Mouse (Mus musculus) CH12F3 (cell line): ENCODE results near the gene Tmub1.

Source experiments
- in situ Hi-C: fragments of 300-500 bp; cut with MboI; formaldehyde crosslinking; loops from 2 replicates; pipeline ENCODE4 v1.14.3; 2020; ENCODE audit warnings: low sequenced_read_pairs

Tmub1 gene

DNA sequence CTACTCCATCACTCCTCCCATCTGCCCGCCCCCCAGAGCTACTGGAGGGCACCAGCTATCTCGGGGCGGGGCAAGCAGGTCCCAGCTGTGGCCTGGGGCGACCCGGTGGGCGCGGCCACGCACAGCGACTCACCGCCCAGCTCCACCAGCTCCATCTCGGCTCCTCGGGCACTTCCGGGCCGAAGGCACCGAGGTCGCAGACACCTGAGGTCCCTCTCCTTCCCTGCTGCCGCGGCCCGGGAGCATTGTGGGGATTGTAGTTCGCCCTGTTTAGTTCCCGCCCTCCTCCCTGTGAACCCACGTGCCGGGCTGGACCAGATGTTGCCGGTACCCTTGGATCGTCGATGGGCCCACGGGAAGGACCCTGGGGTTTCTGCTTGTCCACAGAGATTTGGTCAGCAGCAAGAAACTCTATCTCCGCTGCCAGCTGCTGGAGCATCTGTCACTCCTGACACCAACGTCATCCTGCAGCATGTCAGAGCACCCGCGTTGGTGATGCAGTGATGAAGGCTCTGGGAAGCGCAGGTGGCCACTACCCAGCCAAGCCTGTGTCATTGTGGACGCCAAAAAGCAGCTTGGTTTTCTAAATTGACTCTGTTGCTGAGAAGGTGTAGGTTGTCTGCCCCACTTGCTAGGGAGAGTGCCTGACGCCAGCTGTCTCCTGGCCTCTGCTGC is at the start of gene Tmub1:
Tmub1 (minus strand) TSS at position 231 of the 675 bp plus-strand sequence.
- in situ Hi-C loops: no loop called here

- in situ Hi-C loops: no loop called here
These were observed 49.1 kb upstream of the Tmub1 start for GRCm38 (mm10) chr5:24496756-24497155.

DNA sequence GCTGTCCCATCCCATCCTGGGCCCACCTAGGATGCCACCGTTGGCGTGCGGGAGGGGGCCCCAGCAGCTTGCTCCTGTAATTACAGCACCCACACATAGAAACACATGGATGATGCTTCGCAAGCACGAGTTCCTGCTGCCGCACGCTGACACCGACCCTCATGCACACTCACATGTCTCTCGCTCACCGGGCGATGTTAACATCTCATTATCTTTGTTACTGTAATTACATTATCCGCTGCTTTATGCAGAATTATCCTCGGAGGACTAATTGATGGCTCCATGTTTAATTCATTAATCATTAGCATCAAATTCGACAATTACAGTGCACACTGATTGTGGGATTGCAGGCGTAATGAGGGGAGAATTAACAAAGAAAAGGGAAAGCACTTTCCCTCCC is 47.4 kb upstream of the Tmub1 start:
- in situ Hi-C loops: no loop called here

DNA sequence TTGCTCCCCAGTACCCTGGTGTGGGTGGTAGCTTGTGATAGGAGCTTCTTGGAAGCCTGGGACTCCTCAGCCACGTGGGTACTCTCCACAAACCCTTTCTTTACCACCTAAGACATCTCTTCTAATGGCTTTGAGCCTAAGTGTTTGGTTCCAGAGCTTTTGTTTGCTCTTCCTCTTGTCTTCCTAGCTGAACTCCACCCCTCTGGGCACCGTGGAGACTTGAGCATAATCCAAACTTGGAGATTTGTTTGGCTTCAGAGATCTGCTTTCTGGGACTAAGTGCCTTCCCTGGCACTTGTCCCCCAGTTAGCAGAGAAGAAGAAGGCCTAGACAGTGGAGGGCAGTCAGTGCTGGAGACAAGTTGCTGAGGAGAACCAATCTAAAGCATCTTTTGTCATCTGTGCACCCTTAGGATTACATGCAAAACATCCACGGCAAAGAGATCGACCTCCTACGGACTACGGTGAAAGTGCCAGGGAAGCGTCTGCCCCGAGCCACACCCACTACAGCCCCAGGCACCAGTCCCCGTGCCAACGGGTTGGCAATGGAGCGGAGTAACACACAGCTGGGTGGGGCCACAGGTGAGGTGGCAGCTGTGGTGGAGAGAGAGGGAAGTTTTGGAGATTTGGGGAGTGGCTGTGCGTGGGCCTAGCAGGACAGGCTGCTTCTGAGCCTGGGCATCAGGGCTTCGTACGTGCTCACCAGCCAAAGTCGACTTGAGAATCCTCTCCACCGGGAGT is 45.1 kb upstream of the Tmub1 start:
- in situ Hi-C loops: no loop called here

- in situ Hi-C loops: no loop called here
These were observed 42.8 kb upstream of the Tmub1 start for GRCm38 (mm10) chr5:24490413-24490920.

- in situ Hi-C loops: loop anchor here (5.0 kb wide), 1 partner anchor 36 kb away; no protein-coding TSS in a partner anchor
These were observed 39.1 kb upstream of the Tmub1 start for GRCm38 (mm10) chr5:24486738-24487137.

- in situ Hi-C loops: loop anchor here (5.0 kb wide), 1 partner anchor 36 kb away; no protein-coding TSS in a partner anchor
These were observed 38.4 kb upstream of the Tmub1 start for GRCm38 (mm10) chr5:24486097-24486496.

GRCm38 (mm10) chr5:24484963-24485362 is 37.3 kb upstream of the Tmub1 start:
- in situ Hi-C loops: loop anchor here (5.0 kb wide), 1 partner anchor 37 kb away; no protein-coding TSS in a partner anchor

DNA sequence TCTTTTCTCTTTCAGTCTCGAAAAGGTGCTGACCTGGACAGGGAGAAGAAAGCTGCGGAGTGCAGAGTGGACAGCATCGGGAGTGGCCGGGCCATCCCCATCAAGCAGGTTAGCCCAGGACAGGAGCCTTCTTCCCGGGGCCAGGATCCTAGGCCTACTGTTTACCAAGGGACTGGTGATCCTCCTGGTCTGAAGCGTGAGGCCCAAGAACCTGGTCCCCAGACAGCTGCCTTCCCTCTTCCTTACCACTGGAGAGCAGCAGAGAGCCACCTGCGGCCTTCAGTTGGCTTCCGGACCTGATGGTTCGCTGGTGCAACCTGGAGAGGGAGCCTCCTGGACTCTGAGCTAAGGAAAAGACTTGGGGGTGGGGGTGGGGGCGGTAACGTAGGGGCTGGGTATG is 35.7 kb upstream of the Tmub1 start:
- in situ Hi-C loops: no loop called here

DNA sequence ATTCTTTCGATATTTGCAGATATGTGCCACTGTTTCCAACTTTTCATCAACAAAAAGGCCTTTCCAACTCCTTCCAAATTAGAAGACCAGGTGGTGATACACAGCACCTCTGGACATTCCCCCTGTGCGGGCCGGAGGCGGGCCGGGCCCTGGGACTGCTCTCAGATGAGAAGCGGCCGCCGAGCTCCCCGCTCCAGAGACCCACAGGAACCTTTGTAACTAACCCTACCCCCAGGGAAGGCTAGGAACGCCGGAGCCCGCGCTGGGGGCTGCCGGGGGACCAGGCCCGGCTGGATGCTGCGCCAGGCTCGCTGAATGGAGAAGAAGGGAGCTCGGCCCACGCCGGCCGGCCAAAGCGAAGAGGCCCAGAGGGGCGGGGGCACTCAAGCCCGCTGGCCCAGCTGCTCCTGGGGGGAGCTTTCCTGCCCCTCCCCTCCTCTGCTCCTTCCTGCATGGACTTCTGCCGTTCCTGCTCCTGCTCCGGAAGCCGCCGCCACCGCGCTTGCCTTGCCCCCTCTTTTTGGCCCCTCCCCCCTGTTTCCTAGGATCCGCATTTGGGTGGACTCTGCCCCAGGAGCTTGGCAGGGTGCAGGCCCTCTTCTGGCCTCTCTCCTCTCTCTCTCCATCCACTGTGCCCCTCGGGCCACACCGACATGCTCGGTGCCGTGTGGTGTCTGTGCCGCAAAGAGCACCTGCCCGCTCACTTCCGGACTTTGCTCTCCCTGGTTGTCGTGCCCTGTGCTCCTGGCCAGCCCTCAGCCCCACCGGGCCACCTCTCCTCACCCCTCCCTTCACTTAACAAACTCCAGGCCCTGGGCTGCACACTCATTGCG is 34.8 kb upstream of the Tmub1 start:
- in situ Hi-C loops: no loop called here

DNA sequence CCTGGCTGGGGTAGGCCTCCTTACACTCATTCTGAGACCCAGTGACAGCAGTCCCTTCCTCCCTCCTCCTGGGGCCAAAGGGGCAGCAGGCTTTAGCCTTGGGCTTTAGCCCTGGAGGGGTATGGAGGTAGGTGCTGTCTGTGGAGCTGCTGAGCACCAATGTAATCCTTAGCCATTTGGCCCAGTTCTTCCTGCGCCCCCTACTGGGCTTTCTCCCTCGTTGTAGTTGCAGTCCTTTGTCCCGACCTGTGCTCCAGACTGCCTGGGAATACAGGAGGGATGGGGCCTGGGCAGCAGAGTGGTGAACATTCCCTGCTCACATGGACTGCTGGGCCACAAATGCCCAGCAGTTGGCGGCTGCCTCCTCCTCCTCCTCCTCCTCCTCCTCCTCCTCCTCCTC is 34.0 kb upstream of the Tmub1 start:
- in situ Hi-C loops: no loop called here

GRCm38 (mm10) chr5:24477909-24478308 is 30.3 kb upstream of the Tmub1 start:
- in situ Hi-C loops: no loop called here

DNA sequence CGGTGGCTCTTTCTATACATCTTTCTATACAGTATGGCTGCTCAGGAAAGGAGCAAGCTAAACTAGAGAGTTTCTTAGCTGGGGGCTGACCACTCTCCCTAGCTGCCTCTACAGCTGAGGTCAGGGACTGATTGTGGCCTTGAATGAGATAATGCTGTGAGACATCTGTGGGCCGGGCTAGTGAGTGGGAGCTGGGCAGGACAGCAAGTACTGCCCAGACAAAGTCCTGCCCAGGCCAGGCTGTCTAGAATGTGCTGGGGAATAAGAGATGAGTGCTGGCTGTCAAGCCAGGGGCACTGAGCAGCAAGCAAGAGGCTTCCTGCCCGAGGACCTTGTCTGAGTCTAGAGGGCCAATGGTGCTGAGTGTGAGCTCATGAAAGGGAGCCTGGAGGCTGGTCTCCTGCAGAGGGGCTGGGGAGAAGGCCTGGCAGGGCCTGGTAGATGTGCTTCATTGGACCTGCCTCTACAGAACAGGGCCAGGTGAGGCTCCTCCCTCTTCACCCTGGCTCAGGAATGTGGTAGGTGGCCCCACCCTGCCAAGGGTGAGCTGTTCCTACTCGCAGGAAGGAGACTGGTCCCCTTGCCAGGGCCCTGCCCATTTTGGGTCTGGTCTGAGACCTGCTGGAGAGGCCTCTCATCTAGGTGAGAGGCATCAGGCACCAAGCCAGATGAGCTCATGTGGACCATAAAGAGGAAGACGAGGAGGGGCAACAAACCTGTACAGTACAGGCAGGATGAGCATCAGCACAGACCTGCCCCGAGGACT is 28.0 kb upstream of the Tmub1 start:
- in situ Hi-C loops: no loop called here

GRCm38 (mm10) chr5:24474723-24475261 is 27.1 kb upstream of the Tmub1 start:
- in situ Hi-C loops: no loop called here

DNA sequence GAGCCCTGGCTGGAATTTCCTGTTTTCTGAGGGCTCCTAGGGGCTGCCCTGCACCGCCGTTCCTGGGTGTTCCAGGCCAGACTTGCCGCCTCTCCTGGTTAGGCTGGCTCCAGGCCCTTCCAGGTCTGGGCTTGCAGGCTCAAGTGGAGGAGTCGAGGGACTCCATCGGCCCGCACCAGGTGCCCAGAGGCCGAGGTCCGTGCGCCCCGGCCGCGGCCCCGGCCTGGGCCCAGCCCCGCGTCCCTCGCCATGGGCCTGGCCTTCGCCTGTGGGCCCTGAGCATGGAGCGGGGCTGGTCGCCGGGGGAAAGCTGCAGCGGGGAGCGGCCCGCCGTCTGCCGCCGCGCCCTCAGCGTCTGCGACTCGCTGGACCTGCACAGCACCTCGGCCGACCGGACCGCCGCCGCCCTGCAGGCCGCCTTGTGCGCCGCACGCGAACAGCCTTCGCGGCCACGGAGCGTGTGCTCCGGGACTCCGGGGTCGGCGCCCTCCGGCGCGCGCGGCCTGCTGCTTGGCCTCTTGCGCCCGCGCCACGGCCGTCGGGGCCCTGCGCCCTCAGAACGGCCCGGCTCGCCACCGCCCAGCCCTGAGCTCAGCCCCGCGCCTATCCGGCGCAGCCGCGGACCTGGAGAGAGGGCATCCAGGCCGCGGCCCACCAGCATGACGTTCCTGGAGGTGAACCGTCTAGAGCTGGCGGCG is 26.5 kb upstream of the Tmub1 start:
- in situ Hi-C loops: no loop called here

DNA sequence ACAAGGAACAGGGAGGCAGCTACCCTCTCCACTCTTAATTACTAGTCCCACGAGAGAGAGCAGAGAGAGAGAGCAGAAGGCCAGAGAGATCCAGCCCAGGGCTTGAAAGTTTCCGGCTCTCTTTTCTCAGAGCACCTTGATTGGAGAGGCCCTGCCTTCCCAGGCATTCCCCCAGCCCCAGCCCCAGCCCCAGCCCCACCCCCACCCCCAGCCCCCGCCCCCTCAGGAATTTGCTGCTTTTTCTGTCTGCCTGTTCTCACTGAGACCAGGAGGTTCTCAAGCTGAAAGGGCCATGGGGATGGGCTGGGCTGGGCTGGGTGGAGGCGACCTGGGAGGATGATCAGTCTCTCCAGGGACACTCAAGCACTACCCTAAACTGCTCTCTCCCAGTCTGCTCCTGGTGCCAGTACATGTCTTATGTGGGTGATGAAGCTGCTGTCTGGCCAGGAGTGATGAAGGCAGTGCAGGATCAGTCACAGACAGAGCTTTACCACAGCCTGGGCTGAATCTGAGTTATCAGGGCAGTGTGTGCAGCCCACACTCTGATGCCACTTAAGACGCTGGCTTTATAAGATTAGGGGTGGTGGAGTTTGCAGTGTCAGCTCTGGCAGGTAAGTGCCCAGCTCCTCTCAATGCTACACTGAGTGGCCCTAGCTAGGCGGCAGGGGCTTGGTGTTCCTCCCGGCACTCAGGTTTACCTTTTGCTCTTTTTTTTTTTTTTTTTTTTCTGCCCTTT is 25.4 kb upstream of the Tmub1 start:
- in situ Hi-C loops: no loop called here

DNA sequence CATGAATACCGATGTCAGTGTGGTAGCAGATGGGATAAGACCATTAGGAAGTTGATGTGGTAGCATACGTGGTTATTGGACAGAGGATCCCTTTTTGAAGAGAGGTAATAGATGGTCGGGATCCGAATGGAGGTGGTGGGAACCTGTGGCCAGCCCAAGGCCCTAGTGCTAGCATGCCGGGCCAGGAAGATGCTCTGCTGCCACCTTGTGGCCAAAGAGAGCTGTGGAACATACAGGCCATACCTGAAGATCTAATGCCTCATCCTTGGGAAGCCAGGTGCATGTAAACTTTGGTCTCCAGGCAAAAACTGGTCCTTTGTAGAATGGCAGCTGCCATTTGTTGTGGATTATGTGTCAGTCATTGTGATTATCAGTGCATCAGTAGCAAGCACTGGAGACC is 22.9 kb upstream of the Tmub1 start:
- in situ Hi-C loops: no loop called here

DNA sequence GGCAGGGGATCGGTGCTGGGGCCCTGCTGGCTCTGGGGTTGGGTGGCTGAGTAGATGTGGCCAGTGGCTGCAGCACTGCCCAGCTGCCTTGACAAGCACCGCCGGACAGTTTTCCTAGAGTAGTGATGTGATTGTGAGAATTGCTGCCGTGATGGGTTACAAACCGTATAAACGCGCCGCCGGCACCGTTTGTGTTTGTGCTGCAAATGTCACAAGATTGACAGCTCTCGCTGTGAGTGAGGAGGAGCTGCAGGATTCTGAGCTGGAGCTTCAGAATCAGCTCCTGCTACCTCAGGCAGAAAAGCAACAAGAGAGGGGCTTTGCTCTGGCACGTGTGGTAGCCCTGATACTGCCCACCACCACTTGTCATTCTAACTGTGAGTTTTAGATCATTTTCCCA is 19.1 kb upstream of the Tmub1 start:
- in situ Hi-C loops: no loop called here

DNA sequence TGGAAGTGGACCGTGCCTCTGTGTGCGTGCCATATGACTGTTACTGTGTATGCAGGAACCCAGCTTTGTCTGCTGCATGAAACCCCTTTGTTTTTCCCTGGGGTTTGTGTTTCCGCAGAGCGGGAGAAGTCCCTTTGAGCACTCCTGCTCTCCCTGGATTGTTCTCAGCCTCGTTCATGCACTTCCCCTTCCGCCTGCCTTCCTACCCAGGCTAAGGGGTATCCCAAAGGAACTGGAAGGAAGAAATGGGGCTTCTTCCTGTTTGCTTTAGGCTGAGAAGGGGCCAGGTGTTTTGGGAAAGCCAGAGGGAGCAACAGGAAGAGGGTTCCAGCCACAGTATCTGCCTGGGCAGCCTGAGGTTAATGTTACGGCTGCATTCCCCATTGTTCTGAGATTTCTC is 8.0 kb upstream of the Tmub1 start:
- in situ Hi-C loops: no loop called here
